Mouse (Mus musculus): Measurements from ENCODE around the gene Yif1b. TPM values are rescaled to one million over a fixed set of nuclear protein-coding genes. Genes with fewer than 3 reads are reported as not detected.

Yif1b gene
- polyA plus RNA-seq, 1 experiment from 2014 or later = 79.0 TPM

- Histone ChIP-seq H3K9ac (no peak overlapping the region), H3K4me2 (peak overlapping the region; percentile 40), H3K27ac (no peak overlapping the region), H3K9me3 (no peaks in the 10 kb centered on the region), H3K36me3 (peaks cover 31% of the 10 kb centered on the region), H3K4me3 (no peak overlapping the region; the same call in 1 of the 2 replicates), H3K27me3 (peaks cover 32% of the 10 kb centered on the region), H3K4me1 (replicated peaks) (peaks cover 11% of the 10 kb centered on the region)
- WGBS = 25% methylated on average over 16 of the region's 16 CpGs
- no peak for ATAC-seq (ENCODE audit: low FRiP score)
These were observed 9.2 kb downstream of the Yif1b start for GRCm38 (mm10) chr7:29247314-29247700.

- Histone ChIP-seq H3K4me3 (peak overlapping the region; percentile 21), H3K9ac (peak overlapping the region; percentile 30; the same call in 1 of the 2 replicates), H3K4me1 (replicated peaks) (peaks cover 11% of the 10 kb centered on the region), H3K36me3 (peaks cover 31% of the 10 kb centered on the region), H3K27ac (no peak overlapping the region), H3K9me3 (no peaks in the 10 kb centered on the region), H3K27me3 (peaks cover 32% of the 10 kb centered on the region), H3K4me2 (peak overlapping the region; percentile 40)
- ATAC-seq (ENCODE audit: low FRiP score) = no peak
- 12% methylated on average over 17 of the region's 19 CpGs for WGBS
These were observed 9.6 kb downstream of the Yif1b start for GRCm38 (mm10) chr7:29247706-29248105.

GRCm38 (mm10) chr7:29248261-29248841 is 10.2 kb downstream of the Yif1b start, which contains the start of gene 2200002D01Rik:
Gene 2200002D01Rik, minus strand, starts transcription at chr7:29248466.
- peaks cover 31% of the 10 kb centered on the region for H3K36me3 ChIP-seq
- H3K4me2 ChIP-seq = peak within 1 kb of the TSS; percentile 40
- no peaks in the 10 kb centered on the region for H3K9me3 ChIP-seq
- peak within 1 kb of the TSS; percentile 21 for H3K4me3 ChIP-seq
- H3K27ac ChIP-seq = no peak within 1 kb of the TSS
- ATAC-seq (ENCODE audit: low FRiP score) = no peak
- peaks cover 11% of the 10 kb centered on the region for H3K4me1 ChIP-seq (replicated peaks)
- 20% methylated on average over 20 of the region's 20 CpGs for WGBS
- peak within 1 kb of the TSS; percentile 30; the same call in 1 of the 2 replicates for H3K9ac ChIP-seq
- peaks cover 32% of the 10 kb centered on the region for H3K27me3 ChIP-seq

- H3K4me2 ChIP-seq = no peak overlapping the region
- peaks cover 9% of the 10 kb centered on the region for H3K36me3 ChIP-seq
- WGBS = 92% methylated on average over 3 of the region's 3 CpGs
- H3K27me3 ChIP-seq = peaks cover 32% of the 10 kb centered on the region
- peaks cover 11% of the 10 kb centered on the region for H3K4me1 ChIP-seq (replicated peaks)
- H3K27ac ChIP-seq = no peak overlapping the region
- no peaks in the 10 kb centered on the region for H3K9me3 ChIP-seq
- ATAC-seq (ENCODE audit: low FRiP score) = no peak
- no peak overlapping the region for H3K4me3 ChIP-seq
- no peak overlapping the region for H3K9ac ChIP-seq
These were observed 13.0 kb downstream of the Yif1b start for GRCm38 (mm10) chr7:29251166-29251565.

- WGBS = 68% methylated on average over 5 of the region's 5 CpGs
- H3K9ac ChIP-seq = no peak overlapping the region
- H3K27me3 ChIP-seq = peaks cover 10% of the 10 kb centered on the region
- H3K4me3 ChIP-seq = no peak overlapping the region
- H3K4me1 ChIP-seq (replicated peaks) = no peaks in the 10 kb centered on the region
- no peak overlapping the region for H3K27ac ChIP-seq
- H3K9me3 ChIP-seq = no peaks in the 10 kb centered on the region
- ATAC-seq (ENCODE audit: low FRiP score) = no peak
- H3K36me3 ChIP-seq = 0 out of 2 replicates have a peak, but pooled peaks cover 3% of the 10 kb centered on the region
- no peak overlapping the region for H3K4me2 ChIP-seq
These were observed 15.7 kb downstream of the Yif1b start for GRCm38 (mm10) chr7:29253842-29254241.

GRCm38 (mm10) chr7:29255875-29256274 is 17.7 kb downstream of the Yif1b start:
- Histone ChIP-seq H3K36me3 (0 out of 2 replicates have a peak, but pooled peaks cover 3% of the 10 kb centered on the region), H3K4me1 (replicated peaks) (peaks cover 8% of the 10 kb centered on the region)

GRCm38 (mm10) chr7:29257368-29257767 is 19.2 kb downstream of the Yif1b start:
- no peak overlapping the region for H3K4me3 ChIP-seq
- H3K4me2 ChIP-seq = no peak overlapping the region
- H3K9me3 ChIP-seq = no peaks in the 10 kb centered on the region
- H3K9ac ChIP-seq = no peak overlapping the region
- peaks cover 8% of the 10 kb centered on the region for H3K4me1 ChIP-seq (replicated peaks)
- H3K27me3 ChIP-seq = no peaks in the 10 kb centered on the region
- 0 out of 2 replicates have a peak, but pooled peaks cover 3% of the 10 kb centered on the region for H3K36me3 ChIP-seq
- H3K27ac ChIP-seq = no peak overlapping the region
- WGBS = 94% methylated on average over 1 of the region's 1 CpGs
- no peak for ATAC-seq (ENCODE audit: low FRiP score)

More at GRCm38 (mm10) chr7:29255875-29256274, 17.7 kb downstream of the Yif1b start:
- Histone ChIP-seq H3K27me3 (no peaks in the 10 kb centered on the region), H3K27ac (no peak overlapping the region), H3K9ac (no peak overlapping the region), H3K4me3 (no peak overlapping the region), H3K4me2 (no peak overlapping the region), H3K9me3 (no peaks in the 10 kb centered on the region)
- ATAC-seq (ENCODE audit: low FRiP score) = no peak
- 83% methylated on average over 4 of the region's 4 CpGs for WGBS

GRCm38 (mm10) chr7:29259781-29260730 is 21.9 kb downstream of the Yif1b start:
- 0 out of 2 replicates have a peak overlapping the region, but pooled peaks have one; percentile 15 for H3K27ac ChIP-seq
- no peak overlapping the region for H3K4me3 ChIP-seq
- no peak overlapping the region for H3K9ac ChIP-seq
- H3K36me3 ChIP-seq = 0 out of 2 replicates have a peak, but pooled peaks cover 3% of the 10 kb centered on the region
- H3K27me3 ChIP-seq = no peaks in the 10 kb centered on the region
- peak; percentile 28; the same call in 1 of the 2 replicates for ATAC-seq (ENCODE audit: low FRiP score)
- peaks cover 8% of the 10 kb centered on the region for H3K4me1 ChIP-seq (replicated peaks)
- H3K4me2 ChIP-seq = no peak overlapping the region
- WGBS = 55% methylated on average over 10 of the region's 10 CpGs
- H3K9me3 ChIP-seq = no peaks in the 10 kb centered on the region

- no peak overlapping the region for H3K9ac ChIP-seq
- 87% methylated on average over 6 of the region's 6 CpGs for WGBS
- ATAC-seq (ENCODE audit: low FRiP score) = no peak
These were observed 24.0 kb downstream of the Yif1b start for GRCm38 (mm10) chr7:29262151-29262550.

GRCm38 (mm10) chr7:29263831-29264230 is 25.7 kb downstream of the Yif1b start:
- WGBS = 88% methylated on average over 3 of the region's 3 CpGs
- ATAC-seq (ENCODE audit: low FRiP score) = no peak
- Histone ChIP-seq H3K27me3 (no peaks in the 10 kb centered on the region), H3K4me1 (replicated peaks) (peaks cover 8% of the 10 kb centered on the region), H3K4me3 (no peak overlapping the region), H3K9me3 (no peaks in the 10 kb centered on the region), H3K9ac (no peak overlapping the region), H3K36me3 (no peaks in the 10 kb centered on the region), H3K27ac (no peak overlapping the region), H3K4me2 (no peak overlapping the region)

More at GRCm38 (mm10) chr7:29262151-29262550, 24.0 kb downstream of the Yif1b start:
- Histone ChIP-seq H3K36me3 (0 out of 2 replicates have a peak, but pooled peaks cover 3% of the 10 kb centered on the region), H3K27me3 (no peaks in the 10 kb centered on the region), H3K9me3 (no peaks in the 10 kb centered on the region), H3K4me2 (no peak overlapping the region), H3K4me3 (no peak overlapping the region), H3K4me1 (replicated peaks) (peaks cover 8% of the 10 kb centered on the region), H3K27ac (no peak overlapping the region)

- no peaks in the 10 kb centered on the region for H3K9me3 ChIP-seq
- no peaks in the 10 kb centered on the region for H3K4me1 ChIP-seq (replicated peaks)
- H3K4me2 ChIP-seq = no peak overlapping the region
- no peak overlapping the region for H3K27ac ChIP-seq
- ATAC-seq (ENCODE audit: low FRiP score) = no peak
- no peak overlapping the region for H3K4me3 ChIP-seq
- no peaks in the 10 kb centered on the region for H3K27me3 ChIP-seq
- no peaks in the 10 kb centered on the region for H3K36me3 ChIP-seq
- H3K9ac ChIP-seq = no peak overlapping the region
- WGBS = 80% methylated on average over 7 of the region's 7 CpGs
These were observed 27.5 kb downstream of the Yif1b start for GRCm38 (mm10) chr7:29265636-29266035.

- no peak overlapping the region for H3K4me3 ChIP-seq
- WGBS = 60% methylated on average over 4 of the region's 4 CpGs
- H3K9me3 ChIP-seq = no peaks in the 10 kb centered on the region
- no peak overlapping the region for H3K9ac ChIP-seq
- H3K4me2 ChIP-seq = no peak overlapping the region
- H3K4me1 ChIP-seq (replicated peaks) = no peaks in the 10 kb centered on the region
- no peaks in the 10 kb centered on the region for H3K36me3 ChIP-seq
- no peaks in the 10 kb centered on the region for H3K27me3 ChIP-seq
- no peak overlapping the region for H3K27ac ChIP-seq
- no peak for ATAC-seq (ENCODE audit: low FRiP score)
These were observed 28.8 kb downstream of the Yif1b start for GRCm38 (mm10) chr7:29266931-29267330.

All from hindbrain, embryonic 13.5 days (tissue).